Mouse (Mus musculus): ENCODE measurements around the gene Lacc1. TPM values are rescaled to one million over a fixed set of nuclear protein-coding genes. Genes with fewer than 3 reads are reported as not detected.
"Not testable (repeated sequence)": the region's sequence is repeated elsewhere in the genome, so short reads cannot be mapped to it uniquely, and the experiment has no call there.

Lacc1 gene
- 7.3 and 7.8 TPM in 2 replicates for total RNA-seq (2021)
- long read RNA-seq, experiment 1, transcript Lacc1-201 (8 exons, 2,444 nt) = major isoform, 8 of 10 reads
- long read RNA-seq, experiment 1, partial matches to known transcripts = 0 of 10 reads
- long read RNA-seq, experiment 1, other reads (novel, unspliced or antisense) = 2 of 10 reads
- long read RNA-seq, experiment 2, partial matches to known transcripts = 0 of 4 reads
- long read RNA-seq, experiment 2, other reads (novel, unspliced or antisense) = 1 of 4 reads

GRCm38 (mm10) chr14:77036226-77037046 is at the start of gene Lacc1, which contains the start of gene Ccdc122:
Lacc1 (minus strand) TSS chr14:77036904.
Ccdc122 (plus strand) TSS chr14:77036772.
- peak; percentile 94 for DNase-seq

DNA sequence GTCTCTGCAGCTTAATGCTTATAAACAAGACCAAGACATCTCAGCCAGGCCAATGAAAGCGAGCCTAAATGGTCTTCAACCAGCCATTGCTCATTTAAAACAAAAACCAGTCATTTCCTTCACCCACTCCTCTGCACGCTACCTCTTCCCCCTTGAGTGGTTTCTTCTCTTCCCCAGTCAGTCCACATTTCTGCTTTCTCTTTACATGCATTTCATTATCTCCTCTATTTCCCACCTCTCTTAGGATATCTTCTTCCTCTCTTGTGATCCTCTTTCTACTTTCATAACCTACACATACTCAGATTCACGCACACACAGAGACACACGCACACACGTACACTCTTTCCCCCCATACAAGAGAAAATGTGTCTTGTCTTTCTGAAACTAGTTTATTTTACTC is 44.5 kb upstream of the Lacc1 start:
- DNase-seq = no peak

- peak; percentile 54 for DNase-seq
These were observed 32.7 kb upstream of the Lacc1 start for GRCm38 (mm10) chr14:77069361-77069760.

GRCm38 (mm10) chr14:77053288-77053687 is 16.6 kb upstream of the Lacc1 start:
- no peak for DNase-seq

- peak; percentile 41 for DNase-seq
These were observed 1.2 kb upstream of the Lacc1 start for GRCm38 (mm10) chr14:77037832-77038425.

DNA sequence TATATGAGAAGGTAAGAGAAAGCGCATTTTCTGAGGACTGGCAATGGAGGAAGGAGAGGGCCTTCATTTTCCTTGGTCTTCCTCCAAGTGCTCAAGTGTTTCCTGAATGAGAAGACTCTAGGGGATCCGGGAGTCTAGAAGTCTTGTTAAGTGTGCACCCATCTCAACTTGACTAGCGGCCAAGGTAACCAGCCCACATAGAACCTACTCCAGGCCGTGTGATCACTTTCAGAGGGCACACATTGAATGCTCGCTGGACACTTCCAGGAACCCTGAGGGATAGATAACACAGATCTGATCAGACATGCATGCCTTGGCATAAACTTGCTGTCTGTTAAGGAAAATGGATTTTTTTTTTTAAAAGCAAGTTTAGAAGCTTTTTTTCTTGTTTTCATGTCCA is 626 bp upstream of the Lacc1 start:
- peak; percentile 12 for DNase-seq

GRCm38 (mm10) chr14:77034970-77035369 is 1.7 kb downstream of the Lacc1 start:
- no peak for DNase-seq

DNA sequence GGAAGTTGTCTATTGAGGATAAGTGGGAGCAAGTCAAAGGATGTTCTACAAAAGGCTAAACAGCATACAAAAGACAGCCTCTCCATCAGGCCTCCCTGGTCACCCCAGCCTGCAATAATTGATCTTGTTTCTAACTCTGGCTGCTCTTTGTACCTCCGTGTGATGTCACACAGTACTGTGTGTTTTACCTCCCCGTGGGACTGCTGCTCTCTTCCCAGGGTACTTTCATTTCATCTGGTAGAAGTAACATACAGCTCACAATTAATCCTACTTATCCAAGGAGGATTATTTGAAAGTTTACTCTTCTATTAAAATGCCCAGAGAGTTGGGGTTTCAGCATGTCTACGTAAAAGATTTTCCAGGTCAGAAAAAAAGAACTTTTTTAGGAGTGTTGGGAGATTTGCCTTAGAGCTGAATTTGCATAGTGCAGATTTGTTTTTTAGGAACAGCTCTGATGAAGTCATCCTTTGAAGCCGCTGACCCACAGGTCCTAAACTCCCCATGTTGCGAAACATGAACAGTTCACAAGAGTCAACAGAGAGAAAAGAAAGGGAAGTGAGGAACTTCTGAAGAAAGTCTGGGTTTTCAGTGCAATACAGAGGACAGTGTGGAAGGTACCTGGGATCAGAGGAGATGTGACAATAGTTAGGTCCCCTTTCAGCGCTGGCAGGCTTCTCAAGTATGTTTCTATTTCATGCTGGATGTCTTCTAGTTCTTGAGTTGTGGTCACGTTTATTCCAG is 2.4 kb downstream of the Lacc1 start:
- peak; percentile 14 for DNase-seq

DNA sequence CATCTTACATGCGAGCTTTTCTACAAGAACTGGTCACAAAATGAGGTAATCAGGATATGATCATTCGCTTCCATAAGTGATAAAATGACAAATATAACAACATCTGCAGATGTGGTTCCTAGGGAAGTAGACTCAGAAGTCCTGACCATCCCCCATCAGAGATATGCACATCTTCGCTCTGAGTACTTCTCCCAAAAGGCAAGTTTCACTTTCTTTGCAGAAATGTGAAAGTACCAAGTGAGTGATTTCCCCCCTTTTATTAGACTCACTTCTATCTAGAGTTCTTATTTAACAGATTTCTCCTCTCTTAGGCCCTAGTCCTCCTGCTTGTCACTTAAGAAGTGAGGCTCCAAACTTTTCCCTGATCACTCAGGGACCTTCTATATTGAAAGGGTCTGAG is 3.3 kb downstream of the Lacc1 start:
- no peak for DNase-seq

- DNase-seq = no peak
These were observed 4.3 kb downstream of the Lacc1 start for GRCm38 (mm10) chr14:77032433-77032832.

- no peak for DNase-seq
These were observed 5.9 kb downstream of the Lacc1 start for GRCm38 (mm10) chr14:77030808-77031207.

GRCm38 (mm10) chr14:77029319-77030054 is 7.2 kb downstream of the Lacc1 start:
- no peak for DNase-seq

GRCm38 (mm10) chr14:77024499-77024898 is 12.2 kb downstream of the Lacc1 start:
- peak; percentile 33 for DNase-seq

DNA sequence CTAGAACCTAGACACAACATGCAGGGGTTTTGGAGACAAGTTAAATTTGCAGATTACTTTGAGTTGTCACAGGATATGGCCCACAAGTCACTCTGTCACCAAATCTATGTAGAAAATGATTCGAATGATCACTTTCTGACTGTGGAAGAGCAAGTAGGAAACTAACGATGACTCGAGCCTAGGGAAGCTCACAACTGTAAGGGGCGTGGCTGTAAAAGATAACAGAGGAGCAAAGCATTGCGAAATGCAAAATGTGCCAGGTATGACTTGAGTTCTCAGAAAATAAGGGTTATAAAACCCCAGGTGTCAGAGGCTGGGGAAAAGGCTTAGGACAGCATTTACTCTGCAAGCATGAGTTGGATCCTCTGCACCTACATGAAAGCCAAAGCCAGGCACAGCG is 19.5 kb downstream of the Lacc1 start:
- no peak for DNase-seq

- not testable (repeated sequence) for DNase-seq
These were observed 19.9 kb downstream of the Lacc1 start for GRCm38 (mm10) chr14:77016783-77017182.

DNA sequence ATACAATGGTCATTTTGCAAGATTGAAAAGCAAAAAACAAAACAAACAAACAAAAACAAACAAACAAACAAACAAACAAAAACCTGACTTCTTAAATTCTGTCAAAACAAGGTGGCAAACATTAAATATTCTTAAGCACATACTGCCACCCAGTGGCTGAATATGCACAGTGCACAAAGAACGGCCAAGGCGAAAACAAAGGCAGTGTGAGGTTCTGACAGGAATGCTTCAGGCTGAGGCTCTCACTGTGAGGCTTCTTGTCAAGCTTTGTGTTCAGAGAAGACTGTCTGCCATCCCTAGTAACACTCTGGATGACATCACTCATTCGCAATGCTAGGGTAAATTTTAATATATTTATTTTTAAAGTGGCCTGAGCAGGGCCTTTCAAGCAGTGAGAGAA is 24.9 kb downstream of the Lacc1 start:
- peak; percentile 74 for DNase-seq

- peak; percentile 88 for DNase-seq
These were observed 28.5 kb downstream of the Lacc1 start for GRCm38 (mm10) chr14:77008238-77008637.

DNA sequence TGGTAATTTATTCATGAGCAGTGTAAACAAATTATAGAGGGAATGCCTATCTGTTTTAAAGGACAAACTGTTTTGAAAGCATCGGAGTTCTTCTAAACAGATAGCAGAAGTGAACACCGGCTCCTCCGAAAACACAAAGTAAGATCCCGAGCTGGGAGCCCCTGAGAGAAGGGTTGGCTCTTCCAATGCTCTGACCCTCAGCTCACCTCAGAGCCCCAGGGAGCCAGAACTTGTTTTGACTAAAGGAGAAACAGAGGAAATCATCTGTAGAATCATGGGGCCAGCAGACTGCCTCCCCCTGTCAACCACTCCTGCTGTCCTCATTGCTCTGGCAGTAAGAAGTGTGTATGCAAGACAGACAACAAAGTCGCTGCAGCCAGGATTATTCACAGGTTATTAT is 31.1 kb downstream of the Lacc1 start:
- DNase-seq = no peak

DNA sequence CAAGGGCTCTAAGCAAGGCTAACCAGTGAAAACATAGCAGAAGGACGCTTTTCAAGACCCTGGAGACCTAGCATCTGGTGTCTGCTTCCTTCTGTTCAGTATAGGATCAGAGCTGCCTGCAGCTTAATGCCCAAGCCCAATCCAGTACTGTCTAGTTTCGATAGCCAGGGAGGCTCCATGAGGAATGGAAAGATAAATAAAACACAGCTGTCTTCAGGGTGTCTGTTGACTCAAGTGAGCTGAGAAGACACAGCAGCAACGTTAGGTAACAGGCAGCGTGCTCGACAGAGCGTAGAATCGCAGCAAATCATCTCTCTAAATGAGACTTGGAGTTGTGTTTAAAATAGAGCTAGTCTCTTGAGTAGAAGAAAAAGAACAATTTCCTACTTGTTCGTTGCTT is 32.0 kb downstream of the Lacc1 start:
- DNase-seq = no peak

GRCm38 (mm10) chr14:76990351-76990750 is 46.4 kb downstream of the Lacc1 start:
- DNase-seq = not testable (repeated sequence)

GRCm38 (mm10) chr14:76981781-76982180 is 54.9 kb downstream of the Lacc1 start:
- no peak for DNase-seq

- no peak for DNase-seq
These were observed 55.5 kb downstream of the Lacc1 start for GRCm38 (mm10) chr14:76981176-76981575.

All from adrenal gland, postnatal 14 days (tissue).